Mouse (Mus musculus) embryonic facial prominence, embryonic 12.5 days (tissue): ENCODE data around the gene Cbln4. TPM values are rescaled to one million over a fixed set of nuclear protein-coding genes. Genes with fewer than 3 reads are reported as not detected.

ENCODE experiments used
- ATAC-seq: fragments of 200-750 bp; cut with Nextera tagmentation; 2 replicates; pipeline ENCODE4 v1.8.0; 2017; ENCODE audit not compliant: insufficient number of reproducible peaks, insufficient read depth, low FRiP score, low TSS enrichment
- H3K27ac ChIP-seq: fragments of 300-500 bp; sonication (generic); 2 replicates; pipeline ENCODE4 v1.5.1; 2016; ENCODE audit warnings: mild to moderate bottlenecking
- H3K27me3 ChIP-seq: fragments of 300-500 bp; sonication (generic); 2 replicates; pipeline ENCODE4 v1.6.1; 2016; ENCODE audit warnings: mild to moderate bottlenecking, moderate library complexity
- H3K36me3 ChIP-seq: fragments of 300-500 bp; sonication (generic); 2 replicates; pipeline ENCODE4 v1.6.1; 2016; ENCODE audit warnings: mild to moderate bottlenecking
- H3K4me1 ChIP-seq: fragments of 300-500 bp; sonication (generic); 2 replicates; pipeline ENCODE4 v1.6.1; 2016
- H3K4me2 ChIP-seq: fragments of 300-500 bp; sonication (generic); replicated peaks from 2 replicates; pipeline ENCODE4 v1.6.1; 2016; ENCODE audit warnings: mild to moderate bottlenecking, moderate library complexity
- H3K4me3 ChIP-seq: fragments of 300-500 bp; sonication (generic); 2 replicates; pipeline ENCODE4 v1.5.1; 2016; ENCODE audit warnings: mild to moderate bottlenecking
- H3K9ac ChIP-seq: fragments of 300-500 bp; sonication (generic); 2 replicates; pipeline ENCODE4 v1.6.1; 2016; ENCODE audit warnings: mild to moderate bottlenecking, moderate library complexity
- H3K9me3 ChIP-seq: fragments of 300-500 bp; sonication (generic); 2 replicates; pipeline ENCODE4 v1.6.1; 2016; ENCODE audit warnings: mild to moderate bottlenecking, moderate library complexity
- WGBS: fragments of 180-500 bp; shearing (Covaris S2); methylation state at CpG from one replicate; pipeline ENCODE4 v1.1.7; 2016; 5-methylcytosine and 5-hydroxymethylcytosine counted together
- polyA plus RNA-seq: library from polyadenylated mRNA; unstranded; fragments of >200 nt; fragmentation: Nextera tagmentation; extraction: Ambion mirVana; gene quantifications from 2 replicates; pipeline ENCODE4 v1.2.1, GENCODE M21; 2016

The Cbln4 gene
- polyA plus RNA-seq = 3.0 and 8.9 TPM in 2 replicates

- no peak for ATAC-seq
- H3K9ac ChIP-seq = no peak within 1 kb of the TSS
Measured at GRCm38 (mm10) chr2:172043235-172043610, at the start of gene Cbln4. Cbln4 (minus strand) TSS chr2:172043466.

GRCm38 (mm10) chr2:172078596-172078995, 35.3 kb upstream of the Cbln4 start:
- H3K9ac ChIP-seq = no peak overlapping the region
- no peak overlapping the region for H3K27ac ChIP-seq
- peaks cover 8% of the 10 kb centered on the region; the same call in 1 of the 2 replicates for H3K4me1 ChIP-seq
- H3K4me3 ChIP-seq = no peak overlapping the region
- no peaks in the 10 kb centered on the region for H3K27me3 ChIP-seq
- 68% methylated on average over 3 of the region's 3 CpGs for WGBS
- H3K9me3 ChIP-seq = no peaks in the 10 kb centered on the region
- no peak overlapping the region for H3K4me2 ChIP-seq
- no peak for ATAC-seq
- H3K36me3 ChIP-seq = no peaks in the 10 kb centered on the region

More at GRCm38 (mm10) chr2:172043235-172043610, at the start of gene Cbln4:
- peaks cover 13% of the 10 kb centered on the region for H3K4me1 ChIP-seq
- peak within 1 kb of the TSS; percentile 30 for H3K4me3 ChIP-seq
- H3K27ac ChIP-seq = no peak within 1 kb of the TSS
- no peaks in the 10 kb centered on the region for H3K36me3 ChIP-seq
- under 1% methylated on average over 23 of the region's 23 CpGs for WGBS
- no peaks in the 10 kb centered on the region for H3K9me3 ChIP-seq
- peak within 1 kb of the TSS; percentile 48 for H3K4me2 ChIP-seq
- H3K27me3 ChIP-seq = peaks cover 49% of the 10 kb centered on the region

- Histone ChIP-seq H3K36me3 (no peaks in the 10 kb centered on the region), H3K4me3 (no peak overlapping the region), H3K9me3 (no peaks in the 10 kb centered on the region), H3K9ac (no peak overlapping the region), H3K4me2 (no peak overlapping the region), H3K27ac (no peak overlapping the region), H3K27me3 (no peaks in the 10 kb centered on the region), H3K4me1 (peaks cover 10% of the 10 kb centered on the region; the same call in 1 of the 2 replicates)
- no peak for ATAC-seq
- 83% methylated on average over 5 of the region's 5 CpGs for WGBS
Measured at GRCm38 (mm10) chr2:172076295-172076694, 33.0 kb upstream of the Cbln4 start.

GRCm38 (mm10) chr2:172062876-172063275, 19.6 kb upstream of the Cbln4 start:
- WGBS = 91% methylated on average over 7 of the region's 7 CpGs
- no peak for ATAC-seq
- H3K9ac ChIP-seq = no peak overlapping the region
- no peaks in the 10 kb centered on the region for H3K27me3 ChIP-seq
- H3K36me3 ChIP-seq = no peaks in the 10 kb centered on the region
- no peak overlapping the region for H3K27ac ChIP-seq
- no peaks in the 10 kb centered on the region for H3K4me1 ChIP-seq
- H3K4me2 ChIP-seq = no peak overlapping the region
- H3K4me3 ChIP-seq = no peak overlapping the region
- H3K9me3 ChIP-seq = 0 out of 2 replicates have a peak, but pooled peaks cover 5% of the 10 kb centered on the region

- Histone ChIP-seq H3K4me3 (no peak overlapping the region), H3K4me2 (no peak overlapping the region), H3K9ac (no peak overlapping the region), H3K27me3 (no peaks in the 10 kb centered on the region), H3K4me1 (no peaks in the 10 kb centered on the region), H3K27ac (no peak overlapping the region), H3K9me3 (no peaks in the 10 kb centered on the region), H3K36me3 (no peaks in the 10 kb centered on the region)
- no peak for ATAC-seq
- 51% methylated on average over 3 of the region's 3 CpGs for WGBS
Measured at GRCm38 (mm10) chr2:172059747-172060146, 16.5 kb upstream of the Cbln4 start.

- Histone ChIP-seq H3K9ac (no peak overlapping the region), H3K27ac (no peak overlapping the region), H3K27me3 (no peaks in the 10 kb centered on the region), H3K4me3 (no peak overlapping the region), H3K4me2 (no peak overlapping the region), H3K9me3 (no peaks in the 10 kb centered on the region), H3K36me3 (no peaks in the 10 kb centered on the region), H3K4me1 (no peaks in the 10 kb centered on the region)
- no peak for ATAC-seq
- 74% methylated on average over 7 of the region's 7 CpGs for WGBS
Measured at GRCm38 (mm10) chr2:172058936-172059665, 15.8 kb upstream of the Cbln4 start.

- Histone ChIP-seq H3K27me3 (peaks cover 42% of the 10 kb centered on the region), H3K27ac (no peak overlapping the region), H3K4me1 (peaks cover 13% of the 10 kb centered on the region), H3K4me2 (no peak overlapping the region), H3K9me3 (no peaks in the 10 kb centered on the region), H3K4me3 (no peak overlapping the region), H3K36me3 (no peaks in the 10 kb centered on the region), H3K9ac (no peak overlapping the region)
- 24% methylated on average over 7 of the region's 7 CpGs for WGBS
- peak; percentile 19; the same call in 1 of the 2 replicates for ATAC-seq
Measured at GRCm38 (mm10) chr2:172046002-172046401, 2.7 kb upstream of the Cbln4 start.

GRCm38 (mm10) chr2:172042607-172043234, 545 bp downstream of the Cbln4 start:
- 1% methylated on average over 46 of the region's 46 CpGs for WGBS
- peaks cover 13% of the 10 kb centered on the region for H3K4me1 ChIP-seq
- H3K4me3 ChIP-seq = peak overlapping the region; percentile 30
- H3K36me3 ChIP-seq = no peaks in the 10 kb centered on the region
- no peaks in the 10 kb centered on the region for H3K9me3 ChIP-seq
- H3K4me2 ChIP-seq = peak overlapping the region; percentile 48
- H3K27me3 ChIP-seq = peaks cover 49% of the 10 kb centered on the region
- H3K9ac ChIP-seq = no peak overlapping the region
- no peak for ATAC-seq
- H3K27ac ChIP-seq = no peak overlapping the region

- Histone ChIP-seq H3K27me3 (peaks cover 49% of the 10 kb centered on the region), H3K4me1 (peaks cover 13% of the 10 kb centered on the region), H3K9me3 (no peaks in the 10 kb centered on the region), H3K4me3 (peak overlapping the region; percentile 30), H3K27ac (no peak overlapping the region), H3K36me3 (no peaks in the 10 kb centered on the region), H3K9ac (no peak overlapping the region), H3K4me2 (peak overlapping the region; percentile 48)
- under 1% methylated on average over 34 of the region's 34 CpGs for WGBS
- peak; percentile 68; the same call in 1 of the 2 replicates for ATAC-seq
Measured at GRCm38 (mm10) chr2:172042125-172042524, 1.1 kb downstream of the Cbln4 start.

GRCm38 (mm10) chr2:172040859-172041258, 2.4 kb downstream of the Cbln4 start:
- H3K27me3 ChIP-seq = peaks cover 49% of the 10 kb centered on the region
- peaks cover 9% of the 10 kb centered on the region for H3K4me1 ChIP-seq
- no peaks in the 10 kb centered on the region for H3K9me3 ChIP-seq
- no peak overlapping the region for H3K9ac ChIP-seq
- 60% methylated on average over 10 of the region's 10 CpGs for WGBS
- no peaks in the 10 kb centered on the region for H3K36me3 ChIP-seq
- ATAC-seq = no peak
- H3K4me2 ChIP-seq = no peak overlapping the region
- no peak overlapping the region for H3K27ac ChIP-seq
- H3K4me3 ChIP-seq = no peak overlapping the region

- Histone ChIP-seq H3K27me3 (peaks cover 43% of the 10 kb centered on the region), H3K9me3 (no peaks in the 10 kb centered on the region), H3K4me1 (peaks cover 9% of the 10 kb centered on the region), H3K36me3 (no peaks in the 10 kb centered on the region), H3K4me2 (no peak overlapping the region), H3K4me3 (no peak overlapping the region), H3K9ac (no peak overlapping the region), H3K27ac (no peak overlapping the region)
- ATAC-seq = no peak
- 88% methylated on average over 5 of the region's 5 CpGs for WGBS
Measured at GRCm38 (mm10) chr2:172039601-172040000, 3.7 kb downstream of the Cbln4 start.

GRCm38 (mm10) chr2:172034281-172034680, 9.0 kb downstream of the Cbln4 start:
- no peak overlapping the region for H3K4me2 ChIP-seq
- H3K27me3 ChIP-seq = 0 out of 2 replicates have a peak, but pooled peaks cover 3% of the 10 kb centered on the region
- no peak overlapping the region for H3K9ac ChIP-seq
- H3K4me3 ChIP-seq = no peak overlapping the region
- H3K4me1 ChIP-seq = no peaks in the 10 kb centered on the region
- H3K27ac ChIP-seq = no peak overlapping the region
- H3K36me3 ChIP-seq = no peaks in the 10 kb centered on the region
- ATAC-seq = no peak
- no peaks in the 10 kb centered on the region for H3K9me3 ChIP-seq
- 18% methylated on average over 5 of the region's 5 CpGs for WGBS
